Mouse (Mus musculus): ENCODE results near the gene Gtf3a.

GRCm38 (mm10) chr5:146956678-146957077 is 8.2 kb downstream of the Gtf3a start:
- TF ChIP-seq FLI1 (IDR thresholded peaks at IDR 0.05; ENCODE audit: low read length) (no peak), GATA1 (IDR thresholded peaks at IDR 0.05; ENCODE audit: borderline replicate concordance, low read length) (no peak)

All from megakaryocyte, embryonic 14.5 days (primary cell).